Mouse (Mus musculus): ENCODE measurements around the gene Eml5.
A peak's percentile ranks its signal among the peaks of the same experiment; 100 is the strongest.

GRCm38 (mm10) chr12:98746131-98746530 lies 155.2 kb downstream of the Eml5 start:
- TF ChIP-seq CTCF (IDR thresholded peaks at IDR 0.05; ENCODE audit: extremely low read depth, insufficient read length, insufficient replicate concordance, low read depth, low read length), result peak; percentile 62; the same call in 1 of the 2 replicates
- TF ChIP-seq POLR2A (IDR thresholded peaks at IDR 0.05; ENCODE audit: low read depth, low read length), result no peak
